Mouse (Mus musculus): ENCODE results near the gene Vmn1r80.
"Not testable (repeated sequence)": the region's sequence is repeated elsewhere in the genome, so short reads cannot be mapped to it uniquely, and the experiment has no call there.

Gene Vmn1r80

GRCm38 (mm10) chr7:12188986-12189385 is at the start of gene Vmn1r80:
Vmn1r80 (plus strand) TSS chr7:12189286.
- DNase-seq (ENCODE audit: low spot score), result no peak

- no peak for DNase-seq (ENCODE audit: low spot score)
Observed at GRCm38 (mm10) chr7:12149957-12150356, 39.1 kb upstream of the Vmn1r80 start, which contains the start of gene Vmn1r78. Vmn1r78 (plus strand) TSS chr7:12150257.

DNA sequence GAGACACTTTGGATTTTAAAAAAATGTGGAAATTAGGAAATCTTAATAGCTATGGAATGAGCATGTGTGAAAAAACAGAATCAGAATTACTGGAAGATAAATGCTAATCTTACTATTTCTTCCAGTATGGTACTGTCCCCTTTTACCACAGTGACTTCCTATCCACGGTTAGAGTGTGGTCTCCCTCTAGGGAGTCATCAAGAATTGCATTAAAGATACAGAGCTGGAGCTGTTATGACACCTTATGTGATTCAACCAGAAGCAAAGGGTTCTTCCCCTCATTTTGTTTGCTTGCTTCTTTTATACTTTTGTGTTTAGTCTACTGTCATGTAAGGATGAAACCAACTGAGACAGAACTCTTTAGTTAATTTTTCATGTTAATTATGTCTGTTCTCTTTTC is 32.6 kb upstream of the Vmn1r80 start:
- not testable (repeated sequence) for DNase-seq (ENCODE audit: low spot score)

DNA sequence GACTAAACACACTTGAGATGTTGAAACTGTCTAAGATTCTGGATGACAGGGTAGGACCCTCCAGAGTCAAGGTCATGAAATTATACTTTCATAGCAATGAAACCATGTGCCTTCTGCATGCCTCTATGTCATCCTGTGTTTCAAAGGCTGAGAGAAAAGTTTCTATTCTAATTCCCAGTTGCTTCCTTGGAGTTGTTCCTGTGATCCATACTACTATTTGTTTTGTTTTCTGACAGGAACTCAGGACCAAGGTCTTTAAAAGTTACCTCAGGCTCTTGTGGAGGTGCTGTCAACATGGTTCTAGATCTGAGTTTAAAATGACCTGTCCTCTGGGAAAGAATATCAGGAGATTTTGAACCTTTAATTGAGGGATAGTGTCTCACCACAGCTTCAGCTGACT is 18.1 kb upstream of the Vmn1r80 start, which contains the start of gene Vmn1r79:
TSS of gene Vmn1r79 (plus strand) at position 301 of the 400 bp plus-strand sequence.
- DNase-seq (ENCODE audit: low spot score), result not testable (repeated sequence)

DNA sequence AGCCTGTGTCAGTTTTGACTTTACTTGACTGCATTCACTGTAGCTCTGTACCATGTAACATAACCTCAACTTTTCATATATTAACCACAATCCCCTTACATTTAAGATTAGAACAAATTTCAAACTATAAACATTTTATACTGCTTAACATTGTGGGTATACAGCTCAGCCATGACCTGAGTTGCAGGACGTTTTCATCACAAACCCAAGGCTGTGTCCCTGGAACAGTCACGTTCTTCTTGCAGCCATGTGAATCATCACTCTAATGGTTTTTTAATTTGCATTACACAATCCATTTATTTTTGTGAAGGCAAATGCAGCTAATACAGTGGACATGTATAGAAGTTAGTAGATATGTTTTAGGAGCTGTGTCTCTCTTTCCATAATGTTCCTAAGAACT is 16.2 kb upstream of the Vmn1r80 start:
- DNase-seq (ENCODE audit: low spot score), result not testable (repeated sequence)

GRCm38 (mm10) chr7:12204141-12204540 is 15.1 kb downstream of the Vmn1r80 start:
- no peak for DNase-seq (ENCODE audit: low spot score)

All from T-cell, adult 2 months (primary cell).